Mouse (Mus musculus) MEL (cell line): ENCODE measurements around the gene Pemt.

Source experiments
- GABPA ChIP-seq: IDR thresholded peaks from 2 replicates; pipeline ENCODE4 v1.6.1; 2012; ENCODE audit warnings: low read depth, mild to moderate bottlenecking, inconsistent platforms, low read length, improper control_type of control experiment, moderate library complexity
- JUND ChIP-seq: IDR thresholded peaks from 2 replicates; pipeline ENCODE4 v1.6.1; 2011; ENCODE audit warnings: low read depth, mild to moderate bottlenecking, improper control_type of control experiment, low read length
- MAFK ChIP-seq: IDR thresholded peaks from 2 replicates; pipeline ENCODE4 v1.6.1; 2011; ENCODE audit warnings: low read depth, mild to moderate bottlenecking, low read length, improper control_type of control experiment, borderline replicate concordance
- MAX ChIP-seq: IDR thresholded peaks from 2 replicates; pipeline ENCODE4 v1.6.1; 2011; ENCODE audit warnings: low read length, improper control_type of control experiment
- MYC ChIP-seq: IDR thresholded peaks from 2 replicates; pipeline ENCODE4 v1.6.1; 2011; ENCODE audit warnings: low read depth, mild to moderate bottlenecking, low read length, improper control_type of control experiment, moderate library complexity
- POLR2A ChIP-seq, 2 experiments: IDR thresholded peaks; 2 replicates each; pipeline ENCODE4 v1.6.1; 2011 to 2012; ENCODE audit warnings: low read length in 2 of 2, mild to moderate bottlenecking in 2 of 2, control low read depth in 1 of 2, improper control_type of control experiment in 1 of 2, low read depth in 1 of 2, moderate library complexity in 1 of 2; ENCODE audit not compliant: control insufficient read depth in 1 of 2, insufficient read depth in 1 of 2, poor library complexity in 1 of 2
- SIN3A ChIP-seq: IDR thresholded peaks from 2 replicates; pipeline ENCODE4 v1.6.1; 2012; ENCODE audit warnings: low read length, improper control_type of control experiment, inconsistent platforms
- TAL1 ChIP-seq: IDR thresholded peaks from 2 replicates; pipeline ENCODE4 v1.6.1; 2012; ENCODE audit warnings: mild to moderate bottlenecking, inconsistent platforms, low read length, moderate library complexity, mixed read lengths
- UBTF ChIP-seq: IDR thresholded peaks from 2 replicates; pipeline ENCODE4 v1.6.1; 2012; ENCODE audit warnings: low read depth, mild to moderate bottlenecking, inconsistent platforms, low read length, improper control_type of control experiment, moderate library complexity, borderline replicate concordance; ENCODE audit not compliant: insufficient read depth
- ZC3H11A ChIP-seq: IDR thresholded peaks from 2 replicates; pipeline ENCODE4 v1.6.1; 2012; ENCODE audit warnings: low read depth, mild to moderate bottlenecking, inconsistent platforms, low read length, improper control_type of control experiment

- TF ChIP-seq SIN3A = no peak
- TF ChIP-seq MAX = no peak
- no peak for TF ChIP-seq MAFK
- no peak for TF ChIP-seq MYC
- TF ChIP-seq POLR2A (IDR thresholded peaks at IDR 0.05; ENCODE audit: control insufficient read depth in 1 of 2, insufficient read depth in 1 of 2, low read depth in 1 of 2, low read length in 2 of 2, poor library complexity in 1 of 2) = no peak
- TF ChIP-seq UBTF = no peak
- TF ChIP-seq ZC3H11A = no peak
- no peak for TF ChIP-seq JUND
- no peak for TF ChIP-seq TAL1
- no peak for TF ChIP-seq GABPA
These were observed 10.2 kb upstream of the Pemt start for GRCm38 (mm10) chr11:60056520-60056919.
